Mouse (Mus musculus) MN1 (cell line): Measurements from ENCODE around the gene Rras2.

Source experiments
- DNase-seq: peaks from one replicate; pipeline ENCODE4 v3.0.0-alpha.2; 2016; ENCODE audit warnings: low spot score

Gene Rras2

GRCm38 (mm10) chr7:114071851-114072616, 45.5 kb downstream of the Rras2 start:
- peak; percentile 26 for DNase-seq

- DNase-seq = no peak
These were observed 46.2 kb downstream of the Rras2 start for GRCm38 (mm10) chr7:114071395-114071794.

GRCm38 (mm10) chr7:114070458-114070840, 47.1 kb downstream of the Rras2 start:
- DNase-seq = no peak

- DNase-seq = no peak
These were observed 47.7 kb downstream of the Rras2 start for GRCm38 (mm10) chr7:114069726-114070457.

- DNase-seq = no peak
These were observed 48.5 kb downstream of the Rras2 start for GRCm38 (mm10) chr7:114068956-114069533.

- DNase-seq = peak; percentile 55
These were observed 50.9 kb downstream of the Rras2 start for GRCm38 (mm10) chr7:114066529-114067178.

- no peak for DNase-seq
These were observed 52.0 kb downstream of the Rras2 start for GRCm38 (mm10) chr7:114065407-114066185.

GRCm38 (mm10) chr7:114063966-114064365, 53.6 kb downstream of the Rras2 start:
- no peak for DNase-seq

GRCm38 (mm10) chr7:114063534-114063933, 54.0 kb downstream of the Rras2 start:
- DNase-seq = no peak

- DNase-seq = no peak
These were observed 55.1 kb downstream of the Rras2 start for GRCm38 (mm10) chr7:114062451-114062850.

- no peak for DNase-seq
These were observed 57.1 kb downstream of the Rras2 start for GRCm38 (mm10) chr7:114060445-114060844.

GRCm38 (mm10) chr7:114058927-114059441, 58.6 kb downstream of the Rras2 start:
- DNase-seq = no peak

GRCm38 (mm10) chr7:114058166-114058565, 59.4 kb downstream of the Rras2 start:
- no peak for DNase-seq

GRCm38 (mm10) chr7:114053720-114054119, 63.9 kb downstream of the Rras2 start:
- no peak for DNase-seq

GRCm38 (mm10) chr7:114045814-114046213, 71.8 kb downstream of the Rras2 start:
- no peak for DNase-seq

GRCm38 (mm10) chr7:114043929-114044549, 73.5 kb downstream of the Rras2 start:
- no peak for DNase-seq

GRCm38 (mm10) chr7:114042973-114043928, 74.3 kb downstream of the Rras2 start:
- DNase-seq = no peak

GRCm38 (mm10) chr7:114041349-114041748, 76.2 kb downstream of the Rras2 start:
- no peak for DNase-seq

GRCm38 (mm10) chr7:114037237-114037636, 80.3 kb downstream of the Rras2 start:
- DNase-seq = no peak

- DNase-seq = peak; percentile 33
These were observed 88.0 kb downstream of the Rras2 start for GRCm38 (mm10) chr7:114029596-114029995.
